Mouse (Mus musculus) neural tube, embryonic 11.5 days (tissue): ENCODE results near the gene Dlg2. TPM values are rescaled to one million over a fixed set of nuclear protein-coding genes. Genes with fewer than 3 reads are reported as not detected.

Source experiments
- polyA plus RNA-seq: library from polyadenylated mRNA; unstranded; fragments of >200 nt; fragmentation: Nextera tagmentation; extraction: Ambion mirVana; gene quantifications from 2 replicates; pipeline ENCODE4 v1.2.1, GENCODE M21; 2014

The Dlg2 gene
- polyA plus RNA-seq, 1 experiment from 2014 or later: 5.1 TPM

Other genes starting within 250 kb of the Dlg2 start
- not detected in 2 replicates for gene Ccdc83, start 210.9 kb upstream of the Dlg2 start, polyA plus RNA-seq
- 9.0 and 9.3 TPM in 2 replicates for gene Sytl2, start 174.4 kb upstream of the Dlg2 start, polyA plus RNA-seq
- gene Ccdc89, start 50.1 kb upstream of the Dlg2 start, polyA plus RNA-seq: 2.4 and 3.0 TPM in 2 replicates
- gene Crebzf, start 33.9 kb upstream of the Dlg2 start, polyA plus RNA-seq: 40.8 and 45.1 TPM in 2 replicates
- gene Tmem126a, start 19.4 kb upstream of the Dlg2 start, polyA plus RNA-seq: 111 and 118 TPM in 2 replicates
- gene Tmem126b, start 671 bp upstream of the Dlg2 start, polyA plus RNA-seq: 41.8 and 43.3 TPM in 2 replicates